Mouse (Mus musculus): ENCODE data around the gene Zfp36l2. TPM values are rescaled to one million over a fixed set of nuclear protein-coding genes. Genes with fewer than 3 reads are reported as not detected.

The Zfp36l2 gene
- total RNA-seq, 4 experiments from 2014 or later: 23.9 to 30.9 (median 29.5) TPM

DNA sequence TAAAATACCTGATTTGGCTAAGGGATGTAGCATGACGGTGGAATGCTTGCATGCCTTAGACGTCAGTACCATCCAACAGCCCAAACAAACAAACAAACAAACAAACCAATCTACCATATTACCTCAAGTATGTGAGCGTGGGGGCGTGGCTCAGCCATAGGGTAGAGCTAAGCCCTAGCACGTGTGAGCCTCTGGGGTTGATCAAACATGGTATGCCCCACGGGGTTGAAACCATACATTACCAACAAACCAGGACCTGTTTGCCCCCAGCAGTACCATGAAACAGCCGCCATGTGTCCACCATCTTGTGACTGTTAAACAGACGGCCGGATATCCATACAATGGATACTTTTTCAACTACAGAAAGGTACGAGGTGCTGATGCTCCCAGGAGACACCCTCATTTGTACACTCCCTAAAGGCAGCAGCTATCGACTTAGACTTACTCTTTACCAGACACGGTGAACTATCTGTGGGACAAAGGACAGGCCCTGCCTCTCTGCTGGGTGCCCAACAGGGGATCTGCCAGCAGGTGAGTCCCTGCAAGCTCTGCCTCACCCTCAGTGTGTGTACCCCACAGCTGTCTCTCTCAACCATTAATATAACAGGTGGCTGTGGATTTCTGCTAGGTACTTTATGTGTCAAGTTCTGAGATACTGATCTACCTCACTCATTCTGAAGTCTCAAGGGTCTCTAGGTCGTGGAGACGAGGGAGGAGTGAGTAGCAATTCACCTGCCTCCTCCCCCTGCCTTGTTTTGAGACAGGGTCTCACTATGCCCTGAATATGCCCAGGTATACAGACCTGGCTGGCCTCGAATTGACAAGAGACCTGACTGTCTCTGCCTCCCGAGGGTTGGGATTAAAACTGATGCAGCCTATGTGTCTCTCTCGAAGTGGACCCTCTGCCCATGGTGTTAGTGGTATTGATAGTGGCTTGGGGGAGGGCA, 8.4 kb downstream of the Zfp36l2 start:
- no peak for DNase-seq (ENCODE audit: low spot score in 2 of 2)

- DNase-seq (ENCODE audit: low spot score in 2 of 2): no peak
These were observed 10.3 kb downstream of the Zfp36l2 start for GRCm38 (mm10) chr17:84177481-84177880.

DNA sequence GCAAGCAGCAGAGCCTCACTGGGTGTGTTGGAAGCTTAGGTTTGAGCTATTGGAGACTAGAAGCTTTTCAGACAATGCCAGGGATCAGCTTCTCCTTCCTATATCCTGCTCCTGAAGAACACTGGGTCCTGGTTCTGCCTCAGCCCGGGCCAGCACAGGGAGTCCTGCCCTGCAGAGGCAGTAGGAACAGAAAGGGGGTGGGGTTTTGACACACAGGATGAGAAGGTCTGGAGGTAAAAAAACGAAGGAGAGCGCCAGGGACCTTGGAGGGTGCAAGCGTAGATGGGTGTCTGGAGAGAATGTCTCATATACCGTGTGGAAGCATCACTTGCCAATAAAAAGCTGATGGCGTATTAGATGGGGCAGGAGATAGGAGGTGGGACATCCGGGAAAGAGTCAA, 11.3 kb downstream of the Zfp36l2 start:
- DNase-seq (ENCODE audit: low spot score in 2 of 2): no peak

DNA sequence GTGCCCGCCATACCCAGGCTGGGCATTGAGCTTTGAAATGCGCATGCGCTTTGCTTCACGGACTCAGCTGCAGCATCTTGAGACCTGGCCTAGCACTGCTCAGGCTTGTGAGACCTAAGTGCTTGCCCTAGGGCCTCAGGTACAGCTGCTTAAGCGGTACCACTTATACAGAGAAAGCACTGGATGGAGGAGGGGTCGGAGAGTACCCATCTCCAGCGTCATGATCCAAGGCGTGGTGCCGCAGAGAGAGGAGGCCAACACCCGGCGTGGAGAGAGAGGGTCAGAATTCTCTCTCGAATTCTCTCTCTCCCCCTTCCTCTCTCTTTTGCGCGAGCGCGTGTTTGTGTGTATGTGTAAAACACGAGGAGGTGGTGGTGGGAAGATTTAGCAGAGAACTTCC, 12.6 kb downstream of the Zfp36l2 start:
- DNase-seq (ENCODE audit: low spot score in 2 of 2): no peak

- DNase-seq (ENCODE audit: low spot score in 2 of 2): no peak
These were observed 20.4 kb downstream of the Zfp36l2 start for GRCm38 (mm10) chr17:84167377-84167776.

- DNase-seq (ENCODE audit: low spot score in 2 of 2): no peak
These were observed 21.4 kb downstream of the Zfp36l2 start for GRCm38 (mm10) chr17:84166135-84166860.

DNA sequence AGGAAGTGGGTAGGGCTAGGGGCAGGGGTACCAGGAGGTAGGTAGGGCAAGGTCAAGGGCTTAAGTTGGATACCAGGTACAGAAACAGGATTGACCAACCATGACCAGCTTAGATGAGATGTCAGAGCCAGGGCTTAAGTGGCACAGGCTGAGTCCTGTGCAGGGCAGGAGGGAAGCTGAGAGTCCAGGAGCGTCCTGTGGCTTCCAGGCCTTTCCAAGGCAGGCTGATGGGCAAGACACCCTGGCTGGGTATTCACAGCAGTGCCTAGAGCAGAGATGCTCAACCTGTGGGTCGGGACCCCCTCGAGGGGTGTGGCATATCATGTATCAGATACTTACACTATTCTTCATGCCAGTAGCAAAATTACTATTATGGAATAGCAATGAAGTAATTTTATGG, 22.0 kb downstream of the Zfp36l2 start:
- no peak for DNase-seq (ENCODE audit: low spot score in 2 of 2)

- DNase-seq (ENCODE audit: low spot score in 2 of 2): no peak
These were observed 23.6 kb downstream of the Zfp36l2 start for GRCm38 (mm10) chr17:84164146-84164545.

DNA sequence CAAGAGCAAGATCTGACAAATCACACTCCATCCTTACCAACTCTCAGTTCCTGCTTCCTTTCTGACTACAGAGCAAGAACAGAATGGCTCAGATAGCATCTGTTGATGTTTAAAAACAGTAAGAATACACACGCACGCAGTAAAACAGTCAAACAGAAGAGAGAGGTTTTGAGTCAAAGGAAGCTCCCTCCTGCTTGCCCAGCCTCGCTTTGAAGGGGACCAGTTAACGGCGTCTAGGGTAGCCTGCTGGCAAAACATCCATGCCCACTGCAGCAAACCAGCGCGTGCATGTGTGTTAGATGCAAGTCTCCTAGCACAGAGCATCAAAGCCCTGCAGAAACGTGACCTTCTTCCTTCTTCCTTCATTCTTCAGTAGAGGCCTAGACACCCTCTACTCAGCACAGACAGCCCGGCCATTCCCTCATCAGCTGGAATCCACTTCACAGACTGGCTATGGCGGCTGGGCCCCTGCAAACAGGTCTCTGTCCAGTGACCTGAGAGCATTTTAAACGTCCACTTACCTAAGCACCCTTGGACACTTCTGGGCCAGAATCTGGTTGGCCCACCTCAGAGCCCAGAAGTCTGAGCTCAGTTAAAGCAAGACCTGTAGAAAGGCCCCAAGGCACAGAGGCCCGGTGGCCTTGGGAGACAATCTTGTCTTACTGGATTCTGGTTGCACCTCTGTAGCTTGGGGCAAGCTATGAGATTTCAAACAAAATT, 24.5 kb downstream of the Zfp36l2 start:
- DNase-seq (ENCODE audit: low spot score in 2 of 2): no peak

DNA sequence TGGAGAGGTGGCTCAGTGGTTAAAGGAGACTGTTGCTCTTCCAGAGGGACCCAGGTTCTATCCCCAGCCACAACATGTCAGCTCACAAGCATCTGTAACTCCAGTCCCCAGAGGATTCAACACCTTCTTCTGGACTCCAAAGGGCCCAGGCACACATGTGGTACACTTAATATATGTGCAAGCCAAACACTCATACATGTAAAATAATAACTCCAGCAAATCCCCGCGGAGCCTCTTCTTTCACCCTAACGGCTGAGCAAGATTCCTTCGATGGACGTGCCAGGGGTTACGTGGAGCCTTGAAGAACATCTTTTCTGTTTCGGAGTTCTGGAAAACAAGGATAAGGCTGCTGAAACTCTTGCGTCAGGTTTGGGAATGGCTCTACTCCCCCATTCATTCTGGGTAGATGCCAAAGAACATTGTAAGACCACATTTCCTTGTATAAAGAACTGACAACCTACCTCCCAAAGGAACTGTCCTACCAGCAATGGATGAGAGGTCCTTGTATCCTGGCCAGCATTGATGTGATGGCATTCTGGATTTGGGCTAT, 25.5 kb downstream of the Zfp36l2 start:
- no peak for DNase-seq (ENCODE audit: low spot score in 2 of 2)

GRCm38 (mm10) chr17:84161231-84161854, 26.4 kb downstream of the Zfp36l2 start:
- DNase-seq (ENCODE audit: low spot score in 2 of 2): no peak

DNA sequence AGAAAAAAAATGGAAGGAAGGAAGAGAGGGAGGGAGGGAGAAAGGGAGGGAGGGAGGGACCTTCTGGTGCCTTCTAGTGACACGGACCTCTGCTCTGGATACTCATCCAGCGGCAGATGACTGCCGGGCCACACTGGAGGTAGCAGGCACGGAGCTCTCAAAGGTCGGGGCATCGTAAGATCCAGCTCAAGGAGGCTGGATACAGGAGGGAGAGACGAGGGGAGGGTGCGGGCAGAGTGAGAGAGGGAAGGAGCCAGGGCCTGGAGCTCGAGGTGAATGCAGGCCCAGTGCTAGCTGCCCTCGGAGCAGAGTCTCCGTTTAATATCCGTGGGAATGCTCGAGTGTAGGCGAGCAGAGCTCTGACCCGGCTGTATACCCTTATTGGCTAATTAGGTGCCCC, 28.9 kb downstream of the Zfp36l2 start:
- DNase-seq (ENCODE audit: low spot score in 2 of 2): no peak

DNA sequence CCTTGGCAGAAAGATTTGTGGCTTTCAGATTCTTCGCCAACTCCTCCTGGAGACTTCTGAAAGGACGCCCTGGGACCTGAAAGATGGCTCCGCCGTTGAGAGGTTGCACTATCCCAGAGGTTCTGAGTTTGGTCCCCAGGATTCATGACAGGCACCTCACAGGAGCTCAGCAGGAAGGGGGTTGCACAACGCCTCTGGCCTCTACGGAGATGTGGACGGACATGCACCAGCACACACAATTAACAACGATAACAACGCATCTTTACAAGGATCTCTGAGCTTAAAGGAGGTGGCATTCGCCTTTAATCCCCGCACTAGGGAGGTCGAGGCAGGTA, 29.3 kb downstream of the Zfp36l2 start:
- DNase-seq (ENCODE audit: low spot score in 2 of 2): no peak

GRCm38 (mm10) chr17:84157743-84158460, 29.8 kb downstream of the Zfp36l2 start:
- no peak for DNase-seq (ENCODE audit: low spot score in 2 of 2)

GRCm38 (mm10) chr17:84156748-84157742, 30.7 kb downstream of the Zfp36l2 start:
- DNase-seq (ENCODE audit: low spot score in 2 of 2): no peak

GRCm38 (mm10) chr17:84156227-84156573, 31.5 kb downstream of the Zfp36l2 start:
- DNase-seq (ENCODE audit: low spot score in 2 of 2): no peak

DNA sequence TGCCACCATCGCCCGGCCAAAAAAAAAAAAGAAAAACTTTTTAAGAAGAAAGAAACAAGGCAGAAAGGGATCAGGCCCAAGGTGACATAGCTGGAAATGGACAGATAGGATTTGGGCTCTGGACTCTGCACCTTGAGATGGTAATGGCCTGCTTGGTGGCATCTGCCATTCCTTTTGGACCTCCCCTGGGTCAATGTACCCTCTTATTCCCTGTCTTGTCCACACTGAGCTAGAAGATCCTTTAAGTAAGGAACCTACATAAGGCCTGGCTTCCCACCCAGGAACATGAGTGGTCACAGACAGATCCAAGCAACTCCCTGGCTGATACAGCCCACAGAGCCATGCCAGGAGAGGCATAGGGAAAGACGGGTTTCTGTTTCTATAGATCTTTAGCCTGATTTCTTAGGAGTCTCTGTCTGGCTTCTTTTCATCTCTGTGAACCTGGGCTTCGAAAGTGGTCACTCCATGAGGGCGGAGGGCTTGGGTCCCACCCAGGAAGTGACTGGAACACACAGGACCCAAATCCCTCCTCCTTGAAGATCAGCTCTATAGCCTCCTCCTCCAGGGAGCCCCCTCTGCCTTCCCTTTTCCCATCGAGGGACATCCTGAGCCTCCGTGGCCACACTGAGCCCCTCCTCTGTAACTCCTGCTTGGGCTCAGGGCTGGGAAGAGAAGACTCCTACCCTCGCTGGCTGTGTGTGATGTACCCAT, 32.1 kb downstream of the Zfp36l2 start:
- DNase-seq (ENCODE audit: low spot score in 2 of 2): no peak

DNA sequence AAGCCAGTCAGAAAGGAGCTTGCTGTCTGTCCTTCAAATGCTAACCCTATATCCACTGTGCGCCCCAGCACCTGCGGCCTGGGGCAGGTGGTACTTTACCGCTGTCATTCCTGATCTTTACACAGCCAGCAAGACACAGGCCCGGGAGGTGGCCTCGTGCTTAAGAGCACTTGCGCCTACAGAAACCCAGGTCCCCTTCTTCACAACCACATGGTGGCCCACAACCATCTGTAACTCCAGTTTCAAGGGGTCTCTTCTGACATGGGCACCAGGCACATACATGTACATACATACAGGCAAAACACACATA, 32.8 kb downstream of the Zfp36l2 start:
- no peak for DNase-seq (ENCODE audit: low spot score in 2 of 2)
